Mouse (Mus musculus) neural tube, embryonic 10.5 days (tissue): ENCODE data around the gene Gm49450.
"Not testable (repeated sequence)": the region's sequence is repeated elsewhere in the genome, so short reads cannot be mapped to it uniquely, and the experiment has no call there.

Source experiments
- DNase-seq: peaks from one replicate; pipeline ENCODE4 v3.0.0-alpha.2; 2017; ENCODE audit warnings: low spot score; ENCODE audit errors: extremely low spot score

Gene Gm49450

GRCm38 (mm10) chr15:98956000-98956399, 2.6 kb upstream of the Gm49450 start:
- no peak for DNase-seq

- no peak for DNase-seq
Observed at GRCm38 (mm10) chr15:98955324-98955723, 2.0 kb upstream of the Gm49450 start.

DNA sequence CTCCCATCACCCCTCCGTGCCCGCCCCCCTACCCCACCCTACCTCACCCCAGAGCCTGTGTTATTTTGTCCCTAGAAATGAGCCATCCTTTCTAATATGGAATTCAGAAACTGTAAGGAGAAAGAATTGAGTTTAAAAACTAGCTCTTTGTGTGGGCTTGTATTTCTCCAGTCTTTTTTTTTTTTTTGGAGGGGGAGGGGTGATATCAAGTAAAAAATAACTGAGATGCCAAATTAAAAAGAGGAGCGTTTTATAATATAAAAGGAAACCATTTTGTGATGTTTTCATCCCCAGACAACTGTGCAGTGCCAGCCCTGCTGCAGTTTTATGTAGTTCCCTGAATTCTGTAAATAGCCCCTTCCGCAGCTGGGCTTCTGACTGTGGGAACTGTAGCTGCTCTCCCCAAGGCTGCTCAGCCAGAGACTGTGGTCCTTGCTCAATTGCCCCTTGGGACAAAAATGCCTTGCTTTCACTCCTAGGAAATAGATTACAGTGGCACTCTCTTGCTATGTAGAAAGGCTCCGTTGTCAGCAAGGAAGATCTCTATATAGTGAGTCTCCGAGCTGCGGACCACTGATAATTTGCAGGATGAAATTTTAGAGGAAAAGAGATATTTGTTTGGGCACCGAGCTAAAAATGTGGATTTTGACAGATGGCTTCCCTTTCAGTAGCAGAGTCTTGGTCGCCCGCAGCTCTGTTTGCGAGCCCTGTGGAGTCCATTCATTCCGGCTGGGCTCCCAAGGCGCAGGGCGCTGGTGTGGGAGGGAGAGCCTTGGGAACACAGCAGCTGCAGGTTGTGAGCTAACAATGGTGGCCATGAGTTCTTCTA, 1.3 kb upstream of the Gm49450 start:
- DNase-seq, result peak; percentile 65

DNA sequence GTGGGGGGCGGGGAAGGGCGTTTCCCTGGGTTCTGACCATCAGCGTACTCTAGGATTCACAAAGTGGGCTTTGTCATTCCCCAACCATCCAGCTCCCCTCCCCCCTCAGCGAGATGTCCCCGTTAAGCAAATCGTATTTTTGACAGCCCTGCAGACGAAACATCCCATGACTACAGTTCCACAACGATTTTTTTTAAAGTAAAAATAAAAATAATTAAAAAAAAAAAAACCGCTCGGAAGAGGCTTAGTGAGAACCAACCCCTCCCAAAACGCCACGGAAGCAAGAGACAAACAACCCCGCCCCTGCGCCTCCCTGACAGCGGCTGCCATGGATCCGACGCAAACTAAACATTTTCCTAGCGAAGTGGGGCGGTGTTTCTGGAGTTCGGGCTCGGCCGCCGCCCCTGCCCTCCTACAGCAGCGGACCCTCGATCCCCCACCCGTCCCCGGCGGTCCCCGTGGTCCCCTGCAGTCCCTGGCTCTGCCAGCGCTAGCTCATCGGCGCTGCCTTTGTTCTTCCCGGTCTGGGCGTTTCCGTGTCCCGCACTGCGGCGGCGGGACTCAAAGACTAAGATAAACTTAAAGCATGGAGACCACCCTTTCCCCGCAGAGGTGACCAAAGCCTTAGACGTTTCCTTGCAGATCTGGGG, 475 bp downstream of the Gm49450 start:
- DNase-seq, result no peak

DNA sequence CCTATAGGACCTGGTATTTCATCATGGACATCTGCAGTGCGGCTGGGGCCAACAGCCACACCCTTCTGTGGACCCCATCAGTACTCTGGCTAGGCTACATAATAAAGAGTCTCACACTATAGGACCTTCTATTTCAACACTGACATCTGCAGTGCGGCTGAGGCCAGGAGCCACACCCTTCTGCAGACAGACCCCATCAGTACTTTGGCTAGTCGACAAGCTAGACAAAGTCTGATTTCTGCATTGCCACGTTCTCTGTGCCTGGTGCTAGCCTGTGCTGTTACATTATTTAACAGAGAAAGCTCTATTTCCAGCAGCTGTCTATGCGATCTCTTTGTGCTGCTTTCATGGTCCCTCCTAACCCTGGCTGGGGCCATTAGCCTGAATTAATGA, 1.3 kb downstream of the Gm49450 start:
- peak; percentile 41 for DNase-seq

DNA sequence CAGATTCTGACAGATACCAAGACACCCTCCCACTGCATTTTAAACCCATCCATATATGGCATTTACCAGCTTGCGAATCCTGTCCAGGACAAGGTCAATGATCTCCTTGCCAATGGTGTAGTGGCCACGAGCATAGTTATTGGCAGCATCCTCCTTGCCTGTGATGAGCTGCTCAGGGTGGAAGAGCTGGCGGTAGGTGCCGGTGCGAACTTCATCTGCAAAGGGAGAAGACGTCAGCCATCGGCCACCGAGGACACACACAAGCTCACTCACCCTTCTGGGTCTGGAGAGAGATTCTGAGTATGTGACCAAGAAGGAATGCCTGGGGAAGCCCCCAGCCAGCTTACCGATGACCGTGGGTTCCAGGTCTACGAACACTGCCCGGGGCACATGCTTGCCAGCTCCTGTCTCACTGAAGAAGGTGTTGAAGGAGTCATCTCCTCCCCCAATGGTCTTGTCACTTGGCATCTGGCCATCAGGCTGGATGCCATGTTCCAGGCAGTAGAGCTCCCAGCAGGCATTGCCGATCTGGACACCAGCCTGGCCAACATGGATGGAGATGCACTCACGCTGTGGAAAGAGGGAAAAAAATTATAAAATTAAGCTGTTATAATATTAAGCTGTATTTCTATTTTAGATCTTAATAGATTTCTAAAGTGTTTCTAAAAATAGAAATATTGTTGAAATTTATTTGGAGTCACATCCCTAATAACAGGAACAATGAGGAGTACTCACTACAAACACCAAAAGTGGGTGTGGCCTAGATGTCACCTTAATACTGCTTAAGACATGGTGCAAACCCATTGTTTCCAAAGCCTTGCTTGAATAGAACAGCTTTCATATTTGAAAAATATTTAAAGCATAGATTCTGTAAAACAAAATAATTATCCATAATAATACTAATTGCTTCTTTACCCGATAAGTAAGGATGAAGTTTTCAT, 2.0 kb downstream of the Gm49450 start:
- not testable (repeated sequence) for DNase-seq

DNA sequence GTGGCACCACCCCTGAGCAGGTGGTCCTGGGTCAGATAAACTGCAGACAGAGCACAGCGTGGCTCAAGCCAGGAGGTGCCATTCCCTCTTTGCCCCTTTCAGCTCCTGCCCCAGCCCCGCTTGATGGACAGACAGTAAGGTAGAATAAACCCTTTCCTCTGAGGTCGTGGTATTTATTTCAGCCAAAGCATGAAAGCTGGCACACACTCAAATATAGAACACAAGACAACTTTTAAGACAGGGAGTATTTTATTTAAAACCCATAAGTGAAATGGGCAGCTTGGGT, 3.8 kb downstream of the Gm49450 start:
- DNase-seq, result no peak

GRCm38 (mm10) chr15:98948857-98949606, 4.3 kb downstream of the Gm49450 start:
- DNase-seq, result no peak

GRCm38 (mm10) chr15:98948382-98948781, 5.0 kb downstream of the Gm49450 start:
- DNase-seq, result no peak

DNA sequence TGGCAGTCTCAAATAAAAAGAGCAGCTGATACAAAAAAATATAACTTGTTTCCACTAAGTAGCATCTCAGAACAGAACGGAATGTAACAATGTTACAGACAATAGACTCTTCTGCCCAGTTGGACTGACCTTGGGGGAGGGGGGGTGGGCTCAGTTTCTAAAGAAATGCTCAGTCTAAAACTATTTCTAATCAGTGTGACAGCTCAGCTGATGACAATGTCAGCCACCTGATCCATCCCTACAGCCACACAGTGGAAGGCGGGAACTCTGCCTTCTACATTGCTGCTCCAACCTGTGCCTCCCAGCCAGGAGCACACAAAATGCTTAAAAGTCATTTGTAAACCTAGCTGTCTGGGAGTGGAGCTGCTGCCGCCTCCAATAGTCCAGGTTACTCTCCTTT, 5.5 kb downstream of the Gm49450 start:
- no peak for DNase-seq

GRCm38 (mm10) chr15:98943133-98943532, 10.2 kb downstream of the Gm49450 start:
- no peak for DNase-seq

DNA sequence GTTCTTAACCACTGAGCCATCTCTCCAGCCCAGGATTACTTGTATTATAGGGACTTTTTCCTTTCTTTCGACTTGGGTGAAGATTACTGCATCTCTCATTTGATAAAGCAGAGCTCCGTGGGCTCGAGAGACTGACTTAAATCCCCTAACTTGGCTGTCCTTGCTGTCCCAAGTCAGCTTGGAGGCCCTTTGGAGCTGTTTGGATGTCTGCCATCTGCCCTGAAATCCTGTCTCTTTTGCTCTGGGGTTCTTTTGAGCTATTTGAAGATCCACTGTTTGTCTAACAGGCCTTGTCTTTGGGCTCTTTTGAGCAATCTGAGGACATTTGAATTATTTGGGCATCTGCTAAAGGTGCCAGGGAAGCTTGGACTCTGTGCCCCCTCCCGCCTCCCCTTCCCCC, 11.3 kb downstream of the Gm49450 start:
- no peak for DNase-seq

DNA sequence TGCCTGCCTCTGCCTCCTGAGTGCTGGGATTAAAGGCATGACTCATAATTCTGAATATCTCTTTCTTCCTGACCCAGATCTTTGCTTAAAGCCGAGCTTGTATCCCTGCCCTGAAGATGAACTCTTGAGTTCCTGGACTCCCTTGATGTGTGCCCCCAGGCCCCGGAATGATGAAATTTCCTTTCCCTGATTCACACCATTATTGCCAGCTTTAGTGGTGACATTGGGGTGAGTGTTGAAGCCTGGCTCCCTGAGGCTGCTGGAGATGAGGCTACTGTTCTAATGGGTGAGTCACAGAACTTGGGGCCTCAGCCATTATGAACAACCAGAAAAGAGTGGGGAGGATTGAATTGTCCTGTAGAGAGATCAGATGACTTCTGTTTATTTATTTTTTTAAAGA, 11.8 kb downstream of the Gm49450 start:
- no peak for DNase-seq

GRCm38 (mm10) chr15:98940816-98941215, 12.5 kb downstream of the Gm49450 start:
- DNase-seq, result no peak

GRCm38 (mm10) chr15:98934217-98934839, 19.0 kb downstream of the Gm49450 start, which contains the start of gene Tuba1b:
Gene Tuba1b (minus strand): TSS chr15:98934565.
- DNase-seq, result peak; percentile 90

DNA sequence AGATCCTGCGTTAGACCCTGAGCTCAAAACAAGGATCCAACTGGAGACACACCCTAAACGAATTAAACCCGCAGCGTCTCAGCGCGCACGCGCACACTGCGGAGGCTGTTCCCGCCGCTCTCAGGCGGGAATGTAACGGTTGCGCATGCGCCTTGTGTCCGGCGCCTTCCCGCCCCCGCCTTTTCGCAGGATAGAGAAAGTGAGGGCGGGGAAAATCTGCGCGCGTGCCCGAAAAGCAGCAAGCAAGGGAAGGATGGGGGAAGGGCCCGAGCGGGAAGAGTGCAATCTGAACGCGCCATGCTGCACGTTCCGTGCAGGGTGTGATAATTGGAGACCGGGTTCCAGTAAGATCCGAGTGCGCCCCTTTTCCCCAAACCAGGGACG, 19.5 kb downstream of the Gm49450 start:
- DNase-seq, result peak; percentile 96

- DNase-seq, result not testable (repeated sequence)
Observed at GRCm38 (mm10) chr15:98933004-98933671, 20.2 kb downstream of the Gm49450 start.

- no peak for DNase-seq
Observed at GRCm38 (mm10) chr15:98930998-98931397, 22.4 kb downstream of the Gm49450 start.

DNA sequence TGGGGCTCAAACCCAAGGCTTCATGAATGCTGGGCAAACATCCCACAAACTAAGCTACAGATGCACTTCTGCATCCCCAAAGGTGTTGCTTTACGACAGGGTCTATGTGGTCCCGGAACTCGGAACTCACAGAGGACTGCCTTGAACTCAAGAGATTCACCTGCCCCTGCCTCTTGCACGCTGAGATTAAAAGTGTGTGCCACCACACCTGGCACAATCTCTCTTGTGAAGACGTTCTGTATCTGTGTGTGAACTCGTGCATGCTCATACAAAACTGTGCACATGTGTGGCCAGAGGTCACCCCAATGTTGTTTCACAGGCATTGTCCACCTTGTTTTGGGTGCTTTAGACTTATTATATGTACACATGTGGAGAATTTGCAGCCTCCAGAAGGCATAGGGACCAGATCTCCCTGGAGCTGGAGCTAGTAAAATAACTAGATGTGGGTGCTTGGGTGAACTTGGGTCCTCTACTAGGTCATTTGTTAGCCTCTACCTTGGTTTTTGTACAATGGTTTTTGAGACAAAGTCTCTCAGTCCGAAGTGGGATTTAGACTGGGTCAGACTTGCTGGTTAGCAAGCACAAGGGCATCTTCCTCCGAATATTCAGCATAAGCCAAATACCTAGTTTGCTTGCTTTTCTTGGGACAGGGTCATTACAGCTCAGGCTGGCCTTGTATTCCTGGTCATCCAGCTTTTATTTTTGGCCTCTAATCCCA, 23.2 kb downstream of the Gm49450 start:
- peak; percentile 35 for DNase-seq
